Mouse (Mus musculus) adrenal gland, postnatal 0 days (tissue): ENCODE results near the gene Scn4a. TPM values are rescaled to one million over a fixed set of nuclear protein-coding genes. Genes with fewer than 3 reads are reported as not detected.

Experiments used
- polyA plus RNA-seq: library from polyadenylated mRNA; unstranded; fragments of >200 nt; fragmentation: Nextera tagmentation; extraction: Ambion mirVana; gene quantifications from 2 replicates; pipeline ENCODE4 v1.2.1, GENCODE M21; 2015

The Scn4a gene
- polyA plus RNA-seq: 0.02 and 0.03 TPM in 2 replicates

GRCm38 (mm10) chr11:106353188-106353587 is at the start of gene Scn4a:
TSS of gene Scn4a (minus strand) at chr11:106353288.

GRCm38 (mm10) chr11:106387791-106388216 is 34.7 kb upstream of the Scn4a start, which contains the start of gene Icam2:
TSS of gene Icam2 (minus strand) at chr11:106388075.

GRCm38 (mm10) chr11:106365366-106365765 is 12.3 kb upstream of the Scn4a start, which contains the start of gene Prr29:
TSS of gene Prr29 (plus strand) at chr11:106365472.

GRCm38 (mm10) chr11:106314333-106314812 is 38.7 kb downstream of the Scn4a start, which contains the start of gene Cd79b:
TSS of gene Cd79b (minus strand) at chr11:106314762.

GRCm38 (mm10) chr11:106301765-106302164 is 51.3 kb downstream of the Scn4a start, which contains the start of gene Gh:
TSS of gene Gh (minus strand) at chr11:106301865.

GRCm38 (mm10) chr11:106276454-106276853 is 76.6 kb downstream of the Scn4a start, which contains the start of gene Tcam1:
TSS of gene Tcam1 (plus strand) at chr11:106276672.

GRCm38 (mm10) chr11:106272644-106273310 is 80.3 kb downstream of the Scn4a start, which contains the start of gene Smarcd2:
TSS of gene Smarcd2 (minus strand) at chr11:106272972.

Other genes starting within 250 kb of the Scn4a start
- 0.71 TPM in 1 of 2 replicates, not detected in the other for gene Gm10840, start 192.4 kb downstream of the Scn4a start, polyA plus RNA-seq
- 80.7 and 82.8 TPM in 2 replicates for gene Limd2, start 192.4 kb downstream of the Scn4a start, polyA plus RNA-seq
- 11.3 and 16.9 TPM in 2 replicates for gene Strada, start 151.1 kb downstream of the Scn4a start, polyA plus RNA-seq
- gene Ccdc47, start 136.9 kb downstream of the Scn4a start, polyA plus RNA-seq: 51.4 and 75.4 TPM in 2 replicates
- 29.6 and 44.6 TPM in 2 replicates for gene Ddx42, start 136.4 kb downstream of the Scn4a start, polyA plus RNA-seq
- 22.6 and 41.1 TPM in 2 replicates for gene Ftsj3, start 97.2 kb downstream of the Scn4a start, polyA plus RNA-seq
- 142 and 201 TPM in 2 replicates for gene Psmc5, start 97.1 kb downstream of the Scn4a start, polyA plus RNA-seq
- 40.7 and 58.2 TPM in 2 replicates for gene Smarcd2, start 80.3 kb downstream of the Scn4a start, polyA plus RNA-seq
- 0.12 and 0.32 TPM in 2 replicates for gene Tcam1, start 76.6 kb downstream of the Scn4a start, polyA plus RNA-seq
- gene Gh, start 51.4 kb downstream of the Scn4a start, polyA plus RNA-seq: not detected in 2 replicates
- gene Cd79b, start 38.5 kb downstream of the Scn4a start, polyA plus RNA-seq: 5.9 and 6.6 TPM in 2 replicates
- gene Prr29, start 12.2 kb upstream of the Scn4a start, polyA plus RNA-seq: not detected in 2 replicates
- gene Icam2, start 34.8 kb upstream of the Scn4a start, polyA plus RNA-seq: 26.4 and 37.7 TPM in 2 replicates
- 8.6 and 23.4 TPM in 2 replicates for gene Ern1, start 134.6 kb upstream of the Scn4a start, polyA plus RNA-seq